Mouse (Mus musculus) midbrain, embryonic 13.5 days (tissue): ENCODE results near the gene Acod1. TPM values are rescaled to one million over a fixed set of nuclear protein-coding genes. Genes with fewer than 3 reads are reported as not detected.
A peak's percentile ranks its signal among the peaks of the same experiment; 100 is the strongest.

Source experiments
- ATAC-seq: fragments of 200-750 bp; cut with Nextera tagmentation; 2 replicates; pipeline ENCODE4 v1.8.0; 2017; ENCODE audit warnings: mild to moderate bottlenecking, moderate TSS enrichment, moderate library complexity
- H3K27ac ChIP-seq: fragments of 300-500 bp; sonication (generic); 2 replicates; pipeline ENCODE4 v1.5.1; 2015; ENCODE audit warnings: inconsistent platforms, mild to moderate bottlenecking, moderate library complexity
- H3K27me3 ChIP-seq: fragments of 300-500 bp; sonication (generic); 2 replicates; pipeline ENCODE4 v1.6.1; 2015; ENCODE audit warnings: mild to moderate bottlenecking, inconsistent platforms
- H3K36me3 ChIP-seq: fragments of 300-500 bp; sonication (generic); 2 replicates; pipeline ENCODE4 v1.6.1; 2015; ENCODE audit warnings: mild to moderate bottlenecking, inconsistent platforms
- H3K4me1 ChIP-seq: fragments of 300-500 bp; sonication (generic); replicated peaks from 2 replicates; pipeline ENCODE4 v1.6.1; 2015; ENCODE audit warnings: inconsistent platforms
- H3K4me2 ChIP-seq: fragments of 300-500 bp; sonication (generic); replicated peaks from 2 replicates; pipeline ENCODE4 v1.6.1; 2015; ENCODE audit warnings: moderate library complexity, mild to moderate bottlenecking, inconsistent platforms
- H3K4me3 ChIP-seq: fragments of 300-500 bp; sonication (generic); replicated peaks from 2 replicates; pipeline ENCODE4 v1.5.1; 2015; ENCODE audit warnings: mild to moderate bottlenecking, inconsistent platforms
- H3K9ac ChIP-seq: fragments of 300-500 bp; sonication (generic); replicated peaks from 2 replicates; pipeline ENCODE4 v1.6.1; 2015; ENCODE audit warnings: mild to moderate bottlenecking, inconsistent platforms
- H3K9me3 ChIP-seq: fragments of 300-500 bp; sonication (generic); 2 replicates; pipeline ENCODE4 v1.6.1; 2016; ENCODE audit warnings: mild to moderate bottlenecking, inconsistent platforms
- WGBS: fragments of 180-500 bp; shearing (Covaris S2); methylation state at CpG from one replicate; pipeline ENCODE4 v1.1.7; 2015; 5-methylcytosine and 5-hydroxymethylcytosine counted together
- polyA plus RNA-seq: library from polyadenylated mRNA; unstranded; fragments of >200 nt; fragmentation: Nextera tagmentation; extraction: Ambion mirVana; gene quantifications from 2 replicates; pipeline ENCODE4 v1.2.1, GENCODE M21; 2015

The Acod1 gene
- not detected in 2 replicates for polyA plus RNA-seq

DNA sequence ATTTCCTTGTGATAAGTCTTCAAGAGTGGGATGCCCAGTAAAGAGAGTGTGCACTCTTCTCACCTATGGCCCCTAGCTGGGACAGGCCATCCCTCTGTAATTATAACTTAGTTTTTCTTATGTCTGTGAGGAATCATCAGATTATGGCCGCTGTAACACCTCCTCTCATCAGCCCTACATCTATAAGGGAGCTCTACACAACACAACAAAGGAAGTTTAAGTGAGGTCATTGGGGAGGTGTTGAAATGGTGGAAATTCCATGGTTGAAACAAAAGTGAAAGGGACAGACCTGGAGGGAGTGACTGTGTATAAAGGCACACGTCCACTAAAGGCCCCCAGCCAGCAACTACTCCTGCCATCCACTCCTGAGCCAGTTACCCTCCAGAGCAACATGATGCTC, at the start of gene Acod1:
Gene Acod1, plus strand, starts transcription at position 301 of the 400 bp plus-strand sequence.
- H3K4me3 ChIP-seq, result no peak within 1 kb of the TSS
- no peak within 1 kb of the TSS for H3K27ac ChIP-seq
- ATAC-seq, result no peak
- H3K27me3 ChIP-seq, result no peaks in the 10 kb centered on the region
- H3K4me1 ChIP-seq, result no peaks in the 10 kb centered on the region; the same call in 1 of the 2 replicates
- H3K9ac ChIP-seq, result no peak within 1 kb of the TSS
- H3K4me2 ChIP-seq, result no peak within 1 kb of the TSS
- WGBS, result 79% methylated on average over 2 of the region's 2 CpGs
- no peaks in the 10 kb centered on the region for H3K9me3 ChIP-seq
- no peaks in the 10 kb centered on the region for H3K36me3 ChIP-seq

DNA sequence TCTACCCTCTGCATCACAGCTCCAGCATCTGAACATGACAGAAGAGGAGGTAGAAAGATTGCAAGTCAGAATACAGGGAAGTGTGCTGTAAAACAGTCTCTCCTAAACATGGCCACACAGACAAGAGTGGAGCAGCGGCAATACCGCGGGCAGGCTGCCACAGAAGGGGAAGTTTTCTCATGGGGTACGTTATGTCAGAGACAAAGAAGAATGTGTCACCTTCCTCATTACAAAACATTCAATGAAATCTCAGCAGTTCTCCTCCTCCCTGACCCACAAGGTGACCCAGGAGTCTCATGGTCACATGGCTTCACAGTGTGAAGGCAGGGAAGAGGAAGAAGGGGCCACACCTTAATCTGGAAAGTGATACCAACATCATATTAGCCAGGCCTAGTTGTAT, 39.0 kb upstream of the Acod1 start:
- H3K4me1 ChIP-seq, result no peaks in the 10 kb centered on the region
- no peak for ATAC-seq
- no peak overlapping the region for H3K4me3 ChIP-seq
- H3K36me3 ChIP-seq, result no peaks in the 10 kb centered on the region
- no peak overlapping the region for H3K27ac ChIP-seq
- no peaks in the 10 kb centered on the region for H3K9me3 ChIP-seq
- no peak overlapping the region for H3K9ac ChIP-seq
- WGBS, result 86% methylated on average over 4 of the region's 4 CpGs
- no peak overlapping the region for H3K4me2 ChIP-seq
- no peaks in the 10 kb centered on the region for H3K27me3 ChIP-seq

DNA sequence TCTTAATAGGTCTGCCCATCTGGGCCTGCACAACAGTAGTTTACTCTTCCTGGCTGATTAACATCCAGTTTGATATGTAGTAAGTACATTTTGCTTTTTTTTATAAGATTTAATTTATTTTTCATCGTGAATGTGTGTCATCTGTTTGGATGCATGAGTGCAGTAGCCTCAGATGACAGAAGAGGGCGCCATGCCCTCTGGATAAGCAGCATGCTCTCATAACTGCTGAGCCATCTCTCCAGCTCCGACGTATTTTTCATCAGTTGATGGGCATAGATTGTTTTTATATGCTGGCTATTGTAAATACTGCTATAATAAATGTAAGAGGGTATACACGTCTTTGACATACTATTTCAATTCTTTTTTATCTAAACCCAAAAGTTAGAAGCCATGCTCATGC, 35.0 kb upstream of the Acod1 start:
- Histone ChIP-seq H3K9ac (no peak overlapping the region), H3K27me3 (no peaks in the 10 kb centered on the region), H3K4me2 (no peak overlapping the region), H3K36me3 (no peaks in the 10 kb centered on the region), H3K4me3 (no peak overlapping the region), H3K27ac (no peak overlapping the region), H3K9me3 (no peaks in the 10 kb centered on the region), H3K4me1 (no peaks in the 10 kb centered on the region)
- ATAC-seq, result no peak
- 39% methylated on average over 5 of the region's 5 CpGs for WGBS

DNA sequence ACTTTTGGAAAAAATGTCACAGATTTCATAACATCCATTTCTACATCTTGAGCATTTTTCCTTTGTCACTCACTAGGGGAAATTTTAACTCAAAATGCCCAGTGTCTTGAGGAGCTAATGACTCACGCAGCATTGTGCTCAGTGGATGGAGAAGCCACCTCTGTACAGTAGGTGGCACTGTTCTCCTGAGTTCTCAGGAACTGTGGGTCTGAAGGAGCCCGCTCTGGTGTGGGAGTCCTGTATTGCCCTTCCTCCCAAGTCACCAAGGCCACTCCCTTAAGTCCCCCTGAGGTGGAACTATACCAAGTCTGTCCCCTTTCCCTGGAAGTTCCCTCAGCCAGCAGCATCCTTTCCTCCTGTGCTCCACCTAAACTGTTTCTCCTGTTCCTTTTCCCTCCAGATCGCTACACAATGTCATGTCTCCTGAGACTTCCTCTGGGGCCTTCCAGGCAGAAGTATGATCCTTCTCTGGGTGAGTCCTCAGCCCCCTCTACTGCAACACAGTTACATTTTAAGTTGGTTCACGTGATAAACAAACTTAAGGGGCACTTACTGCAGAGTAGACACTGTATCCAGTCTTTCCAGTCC, 34.1 kb upstream of the Acod1 start:
- H3K9me3 ChIP-seq, result no peaks in the 10 kb centered on the region
- no peak overlapping the region for H3K4me3 ChIP-seq
- no peak overlapping the region for H3K9ac ChIP-seq
- peak; percentile 92 for ATAC-seq
- H3K4me2 ChIP-seq, result no peak overlapping the region
- no peak overlapping the region for H3K27ac ChIP-seq
- H3K36me3 ChIP-seq, result no peaks in the 10 kb centered on the region
- WGBS, result 29% methylated on average over 4 of the region's 4 CpGs
- H3K4me1 ChIP-seq, result no peaks in the 10 kb centered on the region
- no peaks in the 10 kb centered on the region for H3K27me3 ChIP-seq

DNA sequence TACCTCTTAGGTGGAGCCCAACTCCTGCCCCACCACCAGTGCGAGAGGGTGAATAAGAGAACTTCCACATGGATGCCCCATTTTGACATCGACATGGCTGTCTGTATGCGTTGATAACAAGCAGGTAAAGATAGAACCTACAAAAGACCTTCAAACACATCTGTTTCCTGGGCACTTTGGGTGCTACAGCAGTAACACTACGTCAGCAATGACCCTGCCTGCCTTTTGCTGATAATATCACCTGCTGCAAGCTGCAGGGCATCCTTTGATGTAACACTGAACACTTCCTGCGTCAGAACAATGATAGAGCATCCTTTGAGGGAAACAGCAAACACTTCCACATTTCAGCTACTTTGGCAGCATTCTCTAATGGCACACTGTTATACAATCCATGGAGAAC, 29.8 kb upstream of the Acod1 start:
- Histone ChIP-seq H3K4me3 (no peak overlapping the region), H3K9me3 (no peaks in the 10 kb centered on the region), H3K36me3 (no peaks in the 10 kb centered on the region), H3K27me3 (no peaks in the 10 kb centered on the region), H3K27ac (no peak overlapping the region), H3K9ac (no peak overlapping the region), H3K4me2 (no peak overlapping the region), H3K4me1 (no peaks in the 10 kb centered on the region)
- 81% methylated on average over 5 of the region's 5 CpGs for WGBS
- no peak for ATAC-seq

DNA sequence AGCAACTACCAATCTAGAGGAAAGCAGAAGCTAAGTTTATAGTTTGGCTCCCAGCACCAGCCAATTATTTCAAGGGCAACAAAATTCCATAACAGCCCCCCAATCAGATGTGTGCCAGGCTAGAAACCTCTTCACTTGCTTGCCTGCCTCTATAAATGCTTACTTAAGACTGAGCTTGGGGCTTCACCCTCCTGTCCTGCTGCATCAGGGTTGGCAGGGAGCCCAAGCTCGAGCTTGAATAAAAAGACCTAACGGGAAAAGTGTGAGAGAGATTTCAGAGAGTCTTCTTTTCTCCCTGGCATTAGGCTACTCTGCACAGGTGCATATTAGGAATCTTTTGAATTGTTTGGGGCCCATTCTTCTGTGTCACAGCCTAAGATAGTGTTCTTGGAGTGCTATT, 26.7 kb upstream of the Acod1 start:
- WGBS, result 59% methylated on average over 2 of the region's 2 CpGs
- H3K4me1 ChIP-seq, result no peaks in the 10 kb centered on the region
- H3K9ac ChIP-seq, result no peak overlapping the region
- H3K27me3 ChIP-seq, result no peaks in the 10 kb centered on the region
- H3K27ac ChIP-seq, result no peak overlapping the region
- H3K36me3 ChIP-seq, result no peaks in the 10 kb centered on the region
- ATAC-seq, result no peak
- no peak overlapping the region for H3K4me3 ChIP-seq
- no peak overlapping the region for H3K4me2 ChIP-seq
- no peaks in the 10 kb centered on the region for H3K9me3 ChIP-seq

DNA sequence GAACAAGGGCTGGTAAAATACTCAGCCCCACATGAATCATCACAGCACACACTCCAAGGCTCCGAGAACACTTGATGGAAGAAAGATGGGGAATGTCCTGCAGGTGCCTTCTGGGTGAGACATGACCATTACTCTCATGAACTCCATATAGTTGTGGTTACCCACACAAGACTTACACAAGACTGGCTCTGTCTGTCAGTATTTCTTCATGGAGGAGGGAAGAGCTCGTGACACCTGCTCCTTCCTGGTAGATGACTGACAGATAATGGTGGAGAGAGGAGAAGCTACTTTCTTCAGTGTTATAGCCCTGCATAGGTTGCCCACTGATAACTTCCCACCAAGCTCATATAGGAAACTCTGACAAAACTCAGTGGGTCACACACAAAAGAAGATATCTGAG, 17.6 kb upstream of the Acod1 start:
- Histone ChIP-seq H3K27ac (no peak overlapping the region), H3K4me3 (no peak overlapping the region), H3K27me3 (no peaks in the 10 kb centered on the region), H3K9me3 (no peaks in the 10 kb centered on the region), H3K4me1 (no peaks in the 10 kb centered on the region), H3K9ac (no peak overlapping the region), H3K4me2 (no peak overlapping the region), H3K36me3 (no peaks in the 10 kb centered on the region)
- no peak for ATAC-seq
- WGBS, result 82% methylated on average over 2 of the region's 2 CpGs

DNA sequence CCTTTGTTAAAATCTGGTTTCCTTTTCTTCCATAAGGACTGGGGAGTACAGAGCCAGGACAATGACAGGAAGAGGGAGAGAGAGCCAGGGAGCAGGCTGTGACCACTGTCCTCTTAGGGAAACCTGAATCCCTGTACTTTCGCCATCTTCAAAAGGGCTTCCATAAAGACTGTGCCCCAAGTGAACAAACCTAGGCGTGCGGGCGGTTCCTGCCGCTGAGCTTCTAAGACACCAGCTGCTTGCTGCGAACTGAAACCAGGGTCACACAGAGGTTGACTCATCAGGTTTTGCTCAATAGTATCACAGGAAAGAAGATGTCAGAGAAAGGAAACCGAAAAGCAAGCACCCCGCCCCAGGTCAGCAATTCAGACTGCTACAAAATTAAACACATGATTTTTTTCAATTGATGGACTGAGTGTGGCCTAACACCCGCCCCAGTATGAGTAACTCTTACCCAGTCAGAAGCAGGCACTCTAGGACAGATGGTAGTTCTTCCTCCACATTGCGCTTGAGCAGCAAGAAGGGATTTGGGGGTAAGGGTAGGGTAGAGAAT, 13.4 kb upstream of the Acod1 start:
- Histone ChIP-seq H3K27ac (no peak overlapping the region), H3K4me1 (no peaks in the 10 kb centered on the region), H3K4me3 (no peak overlapping the region), H3K36me3 (no peaks in the 10 kb centered on the region), H3K9ac (no peak overlapping the region), H3K27me3 (no peaks in the 10 kb centered on the region), H3K9me3 (no peaks in the 10 kb centered on the region), H3K4me2 (no peak overlapping the region)
- 88% methylated on average over 10 of the region's 10 CpGs for WGBS
- no peak for ATAC-seq

DNA sequence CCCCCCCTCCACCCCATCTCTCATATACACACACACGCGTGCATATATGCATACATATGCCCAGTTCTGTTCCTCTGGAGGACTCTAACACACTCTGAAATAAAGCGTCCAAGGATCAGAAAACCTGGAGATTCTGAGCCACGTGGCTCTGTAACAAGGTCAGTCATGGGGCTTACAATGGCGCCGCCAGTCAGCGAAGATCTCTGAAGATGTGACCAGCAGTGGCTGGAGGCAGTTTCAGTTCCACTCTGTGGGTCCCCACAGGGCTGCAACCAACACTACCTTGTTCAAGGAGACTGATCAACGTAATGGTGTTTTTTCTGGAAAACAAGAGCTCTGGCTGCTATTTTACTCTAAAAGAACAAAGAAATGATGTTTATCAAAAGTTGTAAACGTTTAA, 12.7 kb upstream of the Acod1 start:
- Histone ChIP-seq H3K4me2 (no peak overlapping the region), H3K36me3 (no peaks in the 10 kb centered on the region), H3K27me3 (no peaks in the 10 kb centered on the region), H3K27ac (no peak overlapping the region), H3K9ac (no peak overlapping the region), H3K4me1 (no peaks in the 10 kb centered on the region), H3K4me3 (no peak overlapping the region), H3K9me3 (no peaks in the 10 kb centered on the region)
- 86% methylated on average over 9 of the region's 9 CpGs for WGBS
- ATAC-seq, result no peak

DNA sequence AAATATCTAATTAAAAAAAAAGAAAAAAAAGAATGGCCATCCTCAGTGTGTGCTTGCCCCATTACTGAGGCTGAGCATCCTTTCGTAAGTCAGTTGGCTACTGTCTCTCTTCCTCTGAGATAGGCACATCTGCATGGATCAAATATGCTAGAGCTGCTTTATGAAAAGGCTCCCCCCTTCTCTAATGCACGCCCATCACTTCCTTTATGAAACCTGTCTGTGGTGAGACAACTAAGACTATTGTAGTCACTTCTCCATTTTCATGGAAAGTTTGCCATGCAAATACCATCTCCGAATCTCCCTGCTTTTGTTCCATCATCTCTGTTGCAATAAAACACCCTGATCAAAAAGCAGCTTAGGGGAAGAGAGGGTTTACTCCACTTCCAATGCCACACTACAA, 9.8 kb upstream of the Acod1 start:
- ATAC-seq, result no peak
- Histone ChIP-seq H3K27me3 (no peaks in the 10 kb centered on the region), H3K36me3 (no peaks in the 10 kb centered on the region), H3K27ac (no peak overlapping the region), H3K4me3 (no peak overlapping the region), H3K9ac (no peak overlapping the region), H3K4me2 (no peak overlapping the region), H3K9me3 (no peaks in the 10 kb centered on the region), H3K4me1 (no peaks in the 10 kb centered on the region)
- WGBS, result 75% methylated on average over 3 of the region's 3 CpGs

DNA sequence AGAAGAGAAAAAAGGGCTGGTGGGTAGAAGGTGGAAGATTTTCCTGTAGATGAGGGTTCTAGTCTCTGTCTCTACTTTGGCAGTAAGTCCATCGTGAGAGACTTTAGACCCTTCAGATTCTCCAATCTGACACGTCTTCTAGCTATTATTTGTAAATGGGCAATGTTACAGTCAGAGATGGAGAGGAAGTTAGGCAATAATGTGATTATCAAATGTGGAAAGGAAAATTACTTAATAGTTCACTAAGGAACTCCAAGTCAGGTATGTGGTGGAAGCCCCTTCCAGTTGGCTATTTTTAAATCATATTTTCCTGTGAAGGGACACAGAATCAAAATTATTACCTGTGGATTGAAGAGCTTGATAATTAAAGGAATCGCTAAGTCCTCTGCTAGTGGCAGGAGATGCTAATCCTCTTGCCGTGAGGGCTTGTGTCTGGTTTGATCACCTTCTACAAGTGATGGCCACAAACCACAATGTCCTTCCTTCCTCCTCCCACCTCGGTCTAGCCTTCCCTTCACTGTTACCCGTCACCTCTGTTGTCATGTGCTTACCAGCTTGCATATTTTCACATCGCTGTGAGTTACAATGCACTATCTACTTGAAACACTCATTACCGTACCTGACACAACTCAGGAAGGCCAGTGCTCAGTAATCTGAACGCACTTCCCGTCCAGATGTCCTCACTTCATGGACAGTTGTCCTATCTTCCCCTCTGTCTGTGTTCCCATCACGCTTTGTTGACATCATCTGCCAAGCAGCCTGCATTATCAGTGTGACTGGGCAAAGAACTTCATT, 1.7 kb downstream of the Acod1 start:
- Histone ChIP-seq H3K27ac (no peak overlapping the region), H3K9ac (no peak overlapping the region), H3K4me1 (no peaks in the 10 kb centered on the region; the same call in 1 of the 2 replicates), H3K4me3 (no peak overlapping the region), H3K27me3 (no peaks in the 10 kb centered on the region), H3K4me2 (no peak overlapping the region), H3K36me3 (no peaks in the 10 kb centered on the region), H3K9me3 (no peaks in the 10 kb centered on the region)
- no peak for ATAC-seq
- 91% methylated on average over 11 of the region's 11 CpGs for WGBS

DNA sequence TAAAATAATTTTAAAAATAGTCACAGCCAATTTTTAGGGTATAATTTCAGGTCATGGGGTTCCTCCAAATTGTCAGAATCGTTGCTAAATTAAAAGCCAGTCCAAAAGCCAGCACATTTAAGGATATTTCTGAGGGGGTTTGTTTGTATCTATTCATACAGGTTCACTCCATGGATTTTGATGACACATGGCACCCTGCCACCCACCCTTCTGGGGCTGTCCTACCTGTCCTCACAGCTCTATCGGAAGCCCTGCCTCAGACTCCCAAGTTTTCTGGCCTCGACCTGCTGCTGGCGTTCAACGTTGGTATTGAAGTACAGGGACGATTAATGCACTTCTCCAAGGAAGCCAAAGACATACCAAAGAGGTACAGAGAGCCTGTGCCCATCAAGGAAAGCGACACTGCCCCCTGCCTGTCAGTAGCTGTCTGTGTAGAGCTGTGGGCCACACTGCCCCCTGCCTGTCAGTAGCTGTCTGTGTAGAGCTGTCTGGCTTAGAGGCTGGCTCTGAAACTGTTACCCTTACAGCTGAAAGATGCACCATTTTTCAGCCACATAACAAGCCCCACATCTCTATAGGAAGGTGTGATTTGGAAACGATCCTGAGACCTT, 4.5 kb downstream of the Acod1 start:
- WGBS, result 46% methylated on average over 8 of the region's 8 CpGs
- H3K27ac ChIP-seq, result no peak overlapping the region
- H3K4me1 ChIP-seq, result no peaks in the 10 kb centered on the region; the same call in 1 of the 2 replicates
- H3K4me2 ChIP-seq, result no peak overlapping the region
- H3K9ac ChIP-seq, result no peak overlapping the region
- no peak overlapping the region for H3K4me3 ChIP-seq
- no peaks in the 10 kb centered on the region for H3K27me3 ChIP-seq
- no peaks in the 10 kb centered on the region for H3K9me3 ChIP-seq
- H3K36me3 ChIP-seq, result no peaks in the 10 kb centered on the region
- ATAC-seq, result peak; percentile 67; the same call in 1 of the 2 replicates
